Mouse (Mus musculus) spleen, postnatal 4 days (tissue): ENCODE data around the gene Cacnb2.
"Not testable (repeated sequence)": the region's sequence is repeated elsewhere in the genome, so short reads cannot be mapped to it uniquely, and the experiment has no call there.

ENCODE experiments used
- DNase-seq, 2 experiments: peaks; one replicate each; pipeline ENCODE4 v3.0.0; 2022; ENCODE audit warnings: low spot score in 2 of 2

Cacnb2 gene

GRCm38 (mm10) chr2:14657205-14657844 is 54.4 kb downstream of the Cacnb2 start:
- no peak for DNase-seq

GRCm38 (mm10) chr2:14665213-14665612 is 62.3 kb downstream of the Cacnb2 start:
- DNase-seq: no peak

GRCm38 (mm10) chr2:14672117-14672516 is 69.2 kb downstream of the Cacnb2 start:
- no peak for DNase-seq

- peak; percentile 17 to 66 for DNase-seq
Observed at GRCm38 (mm10) chr2:14676885-14677516, 74.1 kb downstream of the Cacnb2 start.

- no peak for DNase-seq
Observed at GRCm38 (mm10) chr2:14684231-14684630, 81.3 kb downstream of the Cacnb2 start.

GRCm38 (mm10) chr2:14702973-14703645 is 100.2 kb downstream of the Cacnb2 start:
- peak in 1 of 2 experiments; percentile 15 for DNase-seq

- no peak for DNase-seq
Observed at GRCm38 (mm10) chr2:14703676-14704075, 100.8 kb downstream of the Cacnb2 start.

- DNase-seq: peak in 1 of 2 experiments; percentile 2
Observed at GRCm38 (mm10) chr2:14710247-14710646, 107.4 kb downstream of the Cacnb2 start.

GRCm38 (mm10) chr2:14711751-14712150 is 108.9 kb downstream of the Cacnb2 start:
- peak in 1 of 2 experiments; percentile 40 for DNase-seq

GRCm38 (mm10) chr2:14713049-14713448 is 110.2 kb downstream of the Cacnb2 start:
- DNase-seq: no peak

GRCm38 (mm10) chr2:14716666-14717065 is 113.8 kb downstream of the Cacnb2 start:
- DNase-seq: no peak

- DNase-seq: no peak
Observed at GRCm38 (mm10) chr2:14719119-14719718, 116.3 kb downstream of the Cacnb2 start.

GRCm38 (mm10) chr2:14725437-14725836 is 122.5 kb downstream of the Cacnb2 start:
- no peak for DNase-seq

- not testable (repeated sequence) for DNase-seq
Observed at GRCm38 (mm10) chr2:14726601-14727000, 123.7 kb downstream of the Cacnb2 start.

GRCm38 (mm10) chr2:14738927-14739326 is 136.0 kb downstream of the Cacnb2 start:
- DNase-seq: no peak

- no peak for DNase-seq
Observed at GRCm38 (mm10) chr2:14739510-14739909, 136.6 kb downstream of the Cacnb2 start.

GRCm38 (mm10) chr2:14740359-14740758 is 137.5 kb downstream of the Cacnb2 start:
- DNase-seq: no peak

GRCm38 (mm10) chr2:14744761-14745160 is 141.9 kb downstream of the Cacnb2 start:
- DNase-seq: no peak

GRCm38 (mm10) chr2:14762846-14763245 is 160.0 kb downstream of the Cacnb2 start:
- DNase-seq: no peak

- no peak for DNase-seq
Observed at GRCm38 (mm10) chr2:14763931-14764330, 161.0 kb downstream of the Cacnb2 start.

GRCm38 (mm10) chr2:14769448-14769847 is 166.6 kb downstream of the Cacnb2 start:
- no peak for DNase-seq

- DNase-seq: no peak
Observed at GRCm38 (mm10) chr2:14770635-14771034, 167.7 kb downstream of the Cacnb2 start.
